Mouse (Mus musculus): ENCODE measurements at regions not wholly inside any gene's neighbourhood (a gene's known extent, or its start where the extent isn't known, plus 50 kb on each side); places are given as distances from the start of the nearest gene placed in this dataset.

GRCm38 (mm10) chr1:57205198-57205987 lies 172.0 kb upstream of the 1700066M21Rik start:
- TF ChIP-seq MAX (IDR thresholded peaks at IDR 0.05; ENCODE audit: low read length) (no peak), EP300 (IDR thresholded peaks at IDR 0.05; ENCODE audit: low read depth in 1 of 2, low read length in 2 of 2) (no peak), CHD1 (IDR thresholded peaks at IDR 0.05; ENCODE audit: low read depth, low read length) (no peak)
